Mouse (Mus musculus) layer of hippocampus, adult 9-11 months (tissue): ENCODE results near the gene Dusp19.

Source experiments
- DNase-seq: peaks from one replicate; pipeline ENCODE4 v3.0.0; 2022

Dusp19 gene

DNA sequence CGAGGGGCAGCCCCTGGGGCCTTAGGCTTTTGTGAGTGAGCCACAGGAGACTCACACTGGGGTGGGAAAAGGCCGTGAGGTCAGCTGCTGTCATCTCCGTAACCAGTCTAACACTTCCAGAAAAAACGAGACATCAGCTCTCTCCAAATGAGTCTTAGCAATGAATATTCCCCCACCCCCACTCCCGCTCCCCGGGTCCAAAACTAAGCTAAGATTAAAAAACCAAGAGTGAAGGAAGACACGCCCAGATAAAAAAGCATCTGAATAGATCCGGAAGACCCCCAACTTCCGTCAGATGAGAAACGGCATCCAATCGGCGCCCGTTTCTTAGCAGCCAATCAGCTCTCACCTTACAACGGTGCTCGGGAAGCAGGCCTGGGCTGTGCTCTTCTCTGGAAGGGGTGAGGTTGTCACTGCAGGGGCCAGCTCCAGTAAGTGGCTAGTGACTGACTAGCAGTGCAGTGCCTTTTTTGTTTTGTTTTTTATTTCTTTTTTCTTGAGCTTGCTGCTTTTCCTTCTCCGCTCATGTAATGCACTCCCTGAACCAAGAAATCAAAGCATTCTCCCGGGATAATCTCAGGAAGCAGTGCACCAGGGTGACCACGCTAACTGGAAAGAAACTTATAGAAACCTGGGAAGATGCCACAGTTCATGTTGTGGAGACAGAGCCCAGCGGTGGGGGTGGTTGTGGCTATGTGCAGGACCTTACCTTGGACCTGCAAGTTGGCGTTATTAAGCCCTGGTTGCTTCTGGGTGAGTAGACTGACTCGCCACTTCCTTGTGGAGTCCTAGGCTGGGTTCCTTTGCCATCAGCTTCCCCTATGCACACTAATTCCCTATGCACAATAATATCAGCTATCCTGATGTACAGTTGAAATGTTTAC, at the start of gene Dusp19, which contains the start of gene Nup35:
TSS of gene Dusp19 (plus strand) at position 192 of the 884 bp plus-strand sequence.
TSS of gene Nup35 (plus strand) at position 383 of the 884 bp plus-strand sequence.
- peak; percentile 96 for DNase-seq

DNA sequence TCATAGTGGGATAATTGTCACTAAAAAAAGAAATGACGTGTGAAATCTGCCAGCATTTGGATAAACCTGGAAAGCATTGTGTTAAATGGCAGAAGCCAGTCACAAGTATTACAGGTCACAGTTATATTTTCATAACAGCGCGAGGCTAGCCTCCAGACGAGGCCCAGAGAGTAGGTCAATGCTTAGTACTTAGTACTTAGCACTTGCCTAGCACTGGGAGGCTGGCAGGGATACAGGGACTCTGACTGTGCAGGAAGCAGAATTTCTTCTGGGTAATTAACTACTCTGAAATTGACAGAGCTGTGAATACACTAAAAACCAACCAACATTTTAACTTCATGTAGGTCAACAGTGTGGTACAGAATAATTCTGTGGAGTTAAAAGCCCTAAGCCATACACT, 49.4 kb upstream of the Dusp19 start:
- no peak for DNase-seq

- no peak for DNase-seq
Measured at GRCm38 (mm10) chr2:80570656-80571055, 46.2 kb upstream of the Dusp19 start.

DNA sequence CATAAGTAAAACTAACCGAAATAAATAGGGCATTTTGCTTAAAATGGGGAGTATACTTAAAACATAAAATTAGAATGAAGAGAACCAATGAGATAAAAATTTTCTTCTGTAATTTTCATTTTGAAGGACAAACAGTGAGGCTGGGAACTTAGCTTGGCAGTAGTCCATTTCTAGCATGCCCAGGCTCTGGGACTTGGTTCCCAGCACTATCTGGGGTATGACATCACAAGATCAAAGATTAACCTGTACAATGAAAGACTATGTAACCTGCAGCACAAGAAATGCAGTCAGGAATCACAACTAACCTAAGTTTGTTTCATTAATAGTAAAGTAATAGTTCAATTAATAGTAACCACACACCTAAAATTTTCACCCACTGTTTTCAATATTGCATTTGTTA, 39.6 kb upstream of the Dusp19 start:
- no peak for DNase-seq

DNA sequence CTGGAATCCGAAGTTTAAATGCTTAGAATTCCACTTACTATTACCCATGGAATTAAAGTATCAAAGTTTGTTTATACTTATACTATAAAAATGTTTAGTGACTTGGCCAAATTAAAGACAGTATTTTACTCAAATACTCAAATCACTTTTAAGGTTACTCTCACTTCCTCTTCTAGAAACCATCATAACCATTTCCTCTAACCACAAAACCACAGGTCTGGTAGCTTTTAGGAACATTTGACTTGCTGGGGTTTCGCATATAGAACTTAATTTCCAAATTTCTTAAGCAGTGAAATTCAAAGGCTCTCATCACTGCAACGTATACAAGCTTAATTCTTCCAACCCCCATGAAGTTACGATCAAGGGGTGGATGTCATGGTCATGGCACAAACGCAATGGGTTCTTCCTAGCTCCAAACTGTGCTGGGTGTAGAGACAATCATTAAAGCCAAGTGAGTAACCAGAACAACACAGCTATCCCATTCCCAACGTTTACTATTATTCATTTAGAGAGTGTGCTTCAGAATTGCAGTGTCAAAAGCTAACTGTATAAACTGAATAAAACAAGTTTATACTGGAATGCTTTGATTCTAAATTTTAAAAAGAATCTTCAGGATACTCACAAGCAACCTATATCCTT, 37.5 kb upstream of the Dusp19 start:
- no peak for DNase-seq

DNA sequence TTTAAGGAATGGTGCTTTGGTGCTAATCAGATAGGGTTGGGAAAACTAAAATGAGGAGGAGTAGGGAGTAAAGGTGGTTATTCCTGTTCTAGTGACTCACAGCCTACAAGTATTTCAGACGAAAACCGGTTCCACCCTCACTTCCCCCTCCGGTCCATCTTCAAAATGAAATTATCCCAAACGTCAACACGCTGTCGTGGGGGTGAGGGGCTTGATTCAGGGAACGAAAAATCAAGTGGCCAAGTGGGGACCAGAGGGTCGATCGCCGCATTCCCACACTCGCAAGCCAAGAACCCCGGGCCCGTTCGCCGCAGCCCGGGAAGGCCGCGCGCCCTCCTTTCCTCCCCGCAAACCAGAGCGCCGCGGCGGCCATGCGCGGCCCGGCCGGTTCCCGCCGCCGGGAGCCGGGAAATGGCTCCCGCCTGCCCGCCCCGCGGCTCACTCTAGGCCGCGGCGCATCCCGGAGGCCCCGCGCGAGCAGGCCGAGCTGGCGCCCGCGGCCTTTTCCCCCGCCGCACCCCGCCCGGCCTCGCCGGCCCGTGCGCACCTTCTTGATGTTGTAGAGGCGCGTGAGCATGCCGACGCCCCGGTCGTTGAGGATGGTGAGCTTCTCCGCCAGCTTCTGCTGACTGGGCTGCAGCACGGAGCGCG, 36.4 kb upstream of the Dusp19 start:
- DNase-seq, result no peak

DNA sequence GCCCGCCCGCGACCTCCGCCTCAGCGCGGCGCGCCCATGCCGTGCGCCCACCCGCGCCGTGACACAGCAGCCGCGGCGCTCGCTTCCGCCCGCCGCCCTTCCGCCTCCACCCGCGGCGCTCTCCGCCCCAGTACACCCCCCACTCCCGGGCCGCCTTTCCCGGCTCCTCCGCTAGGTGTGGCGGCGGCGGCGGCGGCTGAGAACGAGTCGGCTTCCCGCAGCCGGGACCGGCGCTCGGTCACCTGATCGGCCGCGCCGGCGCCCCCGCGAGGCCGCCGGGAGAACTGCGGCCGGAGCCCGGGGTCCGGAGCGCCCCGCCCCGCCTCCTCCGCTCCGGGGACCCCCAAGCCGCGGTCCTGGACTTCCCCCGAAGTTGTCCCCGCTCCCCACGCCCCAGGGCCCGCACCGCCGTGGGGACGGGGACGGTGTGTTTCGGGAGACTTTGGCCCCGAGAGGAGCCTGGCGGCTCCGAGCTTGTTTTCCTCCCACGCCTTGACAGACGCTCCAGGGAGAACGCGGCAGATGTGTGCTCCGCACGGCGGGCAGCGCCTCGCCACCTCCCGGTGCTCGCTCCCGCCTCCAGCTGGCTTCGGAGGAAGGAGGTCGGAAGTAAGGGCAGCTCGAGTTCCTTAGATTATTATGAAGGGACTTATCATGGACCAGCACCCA, 35.7 kb upstream of the Dusp19 start, which contains the start of gene Nckap1:
TSS of gene Nckap1 (minus strand) at position 338 of the 669 bp plus-strand sequence.
- DNase-seq, result peak; percentile 86

GRCm38 (mm10) chr2:80582356-80582755, 34.5 kb upstream of the Dusp19 start:
- DNase-seq, result no peak

DNA sequence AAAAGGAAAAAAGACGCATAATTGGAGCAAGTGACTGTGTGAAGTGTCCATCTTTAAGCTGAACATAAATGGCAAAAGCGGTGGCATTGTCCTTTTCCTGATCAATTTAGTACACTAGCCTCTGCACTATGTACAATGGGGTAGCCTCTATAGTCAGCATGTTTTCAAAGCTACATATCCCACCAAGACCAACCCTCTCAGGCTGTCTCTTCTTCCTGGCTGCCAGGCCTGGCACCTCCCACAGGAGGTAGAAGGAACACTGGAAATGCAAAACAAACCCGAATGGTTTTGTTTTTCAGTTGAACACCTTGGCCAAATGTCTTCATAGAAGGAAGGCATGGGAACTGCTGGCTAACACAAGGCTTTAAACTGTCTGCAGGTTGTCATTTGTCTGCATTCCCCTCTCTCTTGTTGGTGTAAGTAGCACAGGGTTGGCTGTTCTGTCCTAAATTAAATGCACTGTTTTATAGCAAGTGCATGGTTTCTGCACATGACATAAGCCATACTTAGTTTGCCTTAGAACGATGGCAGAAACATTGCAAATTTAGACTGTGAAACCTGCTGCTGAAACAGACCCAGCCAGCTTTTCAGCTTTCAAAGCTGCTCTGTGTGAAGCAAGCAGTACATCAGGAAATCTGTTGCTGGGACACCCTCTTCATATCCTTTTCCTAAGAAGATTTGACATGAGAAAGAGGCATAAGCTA, 22.5 kb upstream of the Dusp19 start:
- peak; percentile 85 for DNase-seq

DNA sequence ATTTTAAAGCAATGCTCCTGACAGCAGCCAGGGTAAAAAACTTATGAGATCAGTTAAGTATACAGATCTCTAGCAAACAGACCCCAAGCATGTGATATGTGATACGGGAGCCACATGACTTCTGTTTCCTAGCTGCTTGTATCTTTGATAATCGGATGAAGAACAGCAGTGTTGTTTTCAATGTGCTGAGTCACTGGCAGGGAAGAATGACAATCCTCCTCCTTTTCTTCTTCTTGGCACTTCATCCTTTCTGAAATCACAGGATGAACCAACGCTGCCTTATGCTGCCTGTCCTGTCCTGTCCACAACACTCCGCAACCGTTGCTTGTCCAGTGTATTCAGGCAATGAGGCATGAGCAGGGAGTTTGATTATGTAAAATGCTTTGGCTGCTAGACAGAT, 19.9 kb upstream of the Dusp19 start:
- peak; percentile 55 for DNase-seq

DNA sequence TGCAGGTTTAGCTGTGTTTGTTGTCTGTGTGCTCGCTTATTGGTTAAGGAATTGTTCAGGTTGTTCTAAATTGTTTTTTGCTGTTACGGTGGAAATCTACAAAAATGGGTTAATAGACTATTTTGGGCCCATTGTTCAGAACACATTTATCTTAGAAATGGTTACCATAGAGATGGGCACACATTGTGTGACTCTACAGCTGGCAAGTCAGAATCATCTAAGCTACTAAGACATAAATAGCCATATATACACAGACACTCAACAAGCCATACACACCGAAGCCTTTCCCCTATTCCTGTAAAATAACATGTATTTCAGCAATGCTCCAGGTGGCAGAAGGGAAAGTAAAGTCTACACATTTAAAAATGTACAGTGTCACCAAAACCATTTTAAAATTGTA, 17.0 kb upstream of the Dusp19 start:
- peak; percentile 62 for DNase-seq

DNA sequence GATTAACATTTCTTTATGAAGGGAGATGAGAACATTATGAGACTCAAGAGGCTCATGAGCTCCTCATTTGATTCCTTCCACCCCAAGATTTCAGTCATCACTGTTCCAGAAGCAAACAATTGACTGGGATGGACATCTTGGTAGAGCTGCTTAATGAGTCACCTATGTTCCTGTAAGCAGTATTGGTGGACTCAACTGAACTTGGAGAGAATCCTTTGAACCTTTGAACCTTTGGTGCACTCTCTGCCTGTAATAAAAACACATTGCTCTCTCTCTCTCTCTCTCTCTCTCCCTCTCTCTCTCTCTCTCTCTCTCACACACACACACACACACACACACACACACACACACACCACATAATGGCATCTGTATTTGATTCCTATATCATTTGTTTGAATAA, 16.2 kb upstream of the Dusp19 start:
- DNase-seq, result no peak

GRCm38 (mm10) chr2:80602756-80603155, 14.1 kb upstream of the Dusp19 start:
- no peak for DNase-seq

- DNase-seq, result peak; percentile 53
Measured at GRCm38 (mm10) chr2:80603771-80604426, 12.9 kb upstream of the Dusp19 start.

GRCm38 (mm10) chr2:80612286-80612685, 4.6 kb upstream of the Dusp19 start:
- peak; percentile 48 for DNase-seq

- peak; percentile 88 for DNase-seq
Measured at GRCm38 (mm10) chr2:80612796-80613195, 4.0 kb upstream of the Dusp19 start.

DNA sequence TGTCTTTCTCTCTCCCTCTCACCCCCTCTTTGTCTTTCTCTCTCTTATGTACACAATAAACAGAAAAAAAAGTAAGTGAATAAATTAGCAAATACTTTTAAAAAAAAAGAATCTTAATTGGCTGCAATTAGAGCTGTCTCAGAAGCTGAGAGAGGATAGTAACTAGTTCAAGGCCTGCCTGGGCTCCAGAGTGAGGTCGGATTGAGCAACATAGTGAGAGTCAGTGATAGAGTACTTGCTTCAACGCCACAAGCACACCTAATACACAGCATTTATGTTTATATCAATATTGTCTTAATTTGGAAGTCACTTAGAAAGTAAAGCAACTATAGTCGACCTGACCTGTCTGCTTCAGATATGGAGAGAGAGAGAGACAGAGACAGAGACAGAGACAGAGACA, 2.1 kb downstream of the Dusp19 start:
- DNase-seq, result no peak

- DNase-seq, result no peak
Measured at GRCm38 (mm10) chr2:80621921-80622320, 5.1 kb downstream of the Dusp19 start.

DNA sequence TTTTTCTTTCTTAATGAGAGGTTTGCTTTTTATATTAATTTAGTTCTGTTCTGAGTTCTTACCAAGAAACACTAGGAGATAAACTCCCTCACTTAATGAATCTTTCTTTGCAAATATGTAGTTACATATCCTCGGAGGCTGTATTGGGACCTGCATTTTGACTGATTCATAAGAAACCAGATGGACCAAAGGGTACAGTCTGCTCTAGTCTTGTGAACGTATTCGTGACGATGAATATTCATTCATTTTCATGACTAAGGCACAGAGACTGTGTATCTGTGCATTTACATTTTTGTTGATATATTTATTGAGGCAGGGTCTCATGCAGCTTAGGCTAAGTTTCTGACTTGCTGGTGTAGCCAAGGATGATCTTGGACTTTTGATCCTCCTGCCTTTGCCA, 7.7 kb downstream of the Dusp19 start:
- peak; percentile 32 for DNase-seq

DNA sequence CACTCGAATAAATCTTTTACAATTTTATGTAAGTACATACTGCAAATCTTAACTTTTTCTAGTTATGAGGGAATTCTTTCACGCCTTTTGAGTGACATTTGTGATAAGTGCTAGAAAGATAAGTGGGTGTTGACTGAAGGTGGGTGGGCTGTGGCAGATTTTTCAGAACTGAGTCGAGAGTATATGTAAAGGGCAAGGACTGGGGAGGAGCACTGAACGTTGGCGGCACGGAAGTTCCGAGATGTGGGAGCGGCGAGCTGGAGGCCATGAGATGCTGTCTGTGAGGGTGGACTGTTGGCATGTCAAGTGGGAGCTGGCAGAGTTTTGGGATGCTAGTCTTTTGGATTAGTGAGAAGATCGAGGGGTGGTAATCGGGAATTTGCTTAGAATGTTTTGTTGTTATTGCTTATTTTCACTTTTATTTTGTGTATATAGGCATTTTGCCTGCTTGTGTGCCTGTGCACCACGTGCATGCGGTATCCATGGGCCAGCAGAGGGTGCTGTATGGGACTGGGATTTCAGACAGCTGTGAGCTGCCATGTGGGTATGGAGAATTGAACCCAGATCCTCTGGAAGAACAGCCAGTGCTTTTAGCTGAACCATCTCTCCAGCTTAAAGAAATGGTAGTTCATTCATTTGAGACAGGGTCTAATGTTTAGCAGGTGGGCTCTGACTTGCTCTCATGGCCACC, 15.6 kb downstream of the Dusp19 start:
- no peak for DNase-seq
